Mouse (Mus musculus) liver, adult 10 weeks (tissue): Measurements from ENCODE around the gene Gm3029. TPM values are rescaled to one million over a fixed set of nuclear protein-coding genes. Genes with fewer than 3 reads are reported as not detected.

ENCODE experiments used
- polyA plus RNA-seq: library from polyadenylated mRNA; stranded (reverse); fragments of 350-450 nt; fragmentation: Illumina TruSeq; extraction: RNeasy Lipid Tissue Mini Kit (QIAGEN cat#74804); gene quantifications from one replicate; pipeline ENCODE4 v1.2.3, GENCODE M21; 2014; ENCODE audit warnings: low read depth, low replicate concordance

Gm3029 gene
- not detected for polyA plus RNA-seq

DNA sequence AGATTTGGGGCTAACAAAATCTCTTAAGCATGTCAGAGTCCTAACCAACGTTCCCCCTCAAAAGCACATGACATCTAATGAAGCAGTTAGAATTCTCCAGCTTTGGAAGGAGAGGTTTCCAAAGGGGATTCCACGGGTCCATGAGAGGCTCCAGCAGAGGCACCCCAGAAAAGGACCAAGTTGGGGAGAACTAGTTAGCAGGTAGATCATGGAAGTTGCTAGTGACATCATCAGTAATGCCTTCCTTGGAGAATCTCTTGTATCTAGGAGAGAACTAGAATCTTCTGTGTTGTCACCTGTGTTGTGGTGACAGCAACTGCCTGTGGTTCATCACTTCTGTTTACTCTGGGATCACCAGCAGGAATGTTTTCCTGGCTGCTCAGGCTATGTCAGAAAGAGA lies at the start of gene Gm3029:
Gm3029 (plus strand) TSS at position 301 of the 400 bp plus-strand sequence.

DNA sequence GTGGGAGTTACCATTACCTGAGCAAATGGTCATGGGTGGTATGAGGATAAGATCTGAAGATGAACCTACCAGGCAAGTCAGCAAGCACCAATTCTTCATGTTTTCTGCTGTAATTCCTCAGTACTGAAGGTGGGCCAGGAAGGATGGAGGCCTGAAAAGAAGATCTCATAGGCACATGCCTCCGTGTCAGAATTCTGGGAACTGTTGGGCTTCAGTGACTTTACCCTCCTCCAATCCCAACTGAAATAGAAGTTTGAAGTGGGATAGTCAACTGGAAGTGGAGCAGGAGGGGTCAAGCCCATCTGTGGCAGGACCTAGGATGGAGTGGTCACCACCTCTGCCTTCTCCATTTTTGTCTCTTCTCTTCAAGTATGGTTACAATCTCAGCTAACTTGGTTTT lies 47.7 kb upstream of the Gm3029 start, which contains the start of gene Gm2916:
Gm2916 (plus strand) TSS at position 301 of the 400 bp plus-strand sequence.

DNA sequence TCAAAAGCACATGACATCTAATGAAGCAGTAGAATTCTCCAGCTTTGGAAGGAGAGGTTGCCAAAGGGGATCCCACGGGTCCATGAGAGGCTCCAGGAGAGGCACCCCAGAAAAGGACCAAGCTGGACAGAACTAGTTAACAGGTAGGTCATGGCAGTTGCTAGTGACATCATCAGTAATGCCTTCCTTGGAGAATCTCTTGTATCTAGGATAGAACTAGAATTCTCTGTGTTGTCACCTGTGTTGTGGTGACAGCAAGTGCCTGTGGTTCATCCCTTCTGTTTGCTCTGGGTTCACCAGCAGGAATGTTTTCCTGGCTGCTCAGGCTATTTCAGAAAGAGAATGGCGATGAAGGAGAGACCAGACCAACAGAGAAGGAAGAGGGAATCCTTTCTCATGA lies 31.7 kb downstream of the Gm3029 start, which contains the start of gene Gm3095:
Gm3095 (plus strand) TSS at position 301 of the 400 bp plus-strand sequence.

Other genes with a start within 250 kb of the Gm3029 start
- not detected for gene Gm3043, start 243.0 kb upstream of the Gm3029 start, polyA plus RNA-seq
- gene Gm3002, start 121.7 kb upstream of the Gm3029 start, polyA plus RNA-seq, result not detected
- not detected for gene Gm3033, start 85.5 kb upstream of the Gm3029 start, polyA plus RNA-seq
- gene Gm2916, start 47.6 kb upstream of the Gm3029 start, polyA plus RNA-seq, result not detected
- not detected for gene Gm3095, start 31.8 kb downstream of the Gm3029 start, polyA plus RNA-seq
- not detected for gene Gm3099, start 66.6 kb downstream of the Gm3029 start, polyA plus RNA-seq
- gene Gm5796, start 92.2 kb downstream of the Gm3029 start, polyA plus RNA-seq, result not detected
- not detected for gene Gm3115, start 152.4 kb downstream of the Gm3029 start, polyA plus RNA-seq
- gene Gm8108, start 178.8 kb downstream of the Gm3029 start, polyA plus RNA-seq, result not detected
- gene Gm3127, start 233.3 kb downstream of the Gm3029 start, polyA plus RNA-seq, result not detected